Mouse (Mus musculus) forebrain, embryonic 10.5 days (tissue): Measurements from ENCODE around the gene Gm9833. TPM values are rescaled to one million over a fixed set of nuclear protein-coding genes. Genes with fewer than 3 reads are reported as not detected.

Experiments
- DNase-seq: peaks from one replicate; pipeline ENCODE4 v3.0.0-alpha.2; 2017; ENCODE audit warnings: low spot score; ENCODE audit errors: extremely low spot score
- H3K27ac ChIP-seq: fragments of 300-500 bp; sonication (generic); 2 replicates; pipeline ENCODE4 v1.5.1; 2016; ENCODE audit warnings: mild to moderate bottlenecking
- H3K27me3 ChIP-seq: fragments of 300-500 bp; sonication (generic); 2 replicates; pipeline ENCODE4 v1.6.1; 2016; ENCODE audit warnings: mild to moderate bottlenecking; ENCODE audit not compliant: poor library complexity, severe bottlenecking
- H3K36me3 ChIP-seq: fragments of 300-500 bp; sonication (generic); replicated peaks from 2 replicates; pipeline ENCODE4 v1.6.1; 2016; ENCODE audit warnings: mild to moderate bottlenecking, moderate library complexity
- H3K4me1 ChIP-seq: fragments of 300-500 bp; sonication (generic); 2 replicates; pipeline ENCODE4 v1.6.1; 2016
- H3K4me3 ChIP-seq: fragments of 300-500 bp; sonication (generic); 2 replicates; pipeline ENCODE4 v1.5.1; 2016; ENCODE audit warnings: mild to moderate bottlenecking, moderate library complexity
- H3K9me3 ChIP-seq: fragments of 300-500 bp; sonication (generic); 2 replicates; pipeline ENCODE4 v1.6.1; 2016; ENCODE audit warnings: mild to moderate bottlenecking, moderate library complexity
- WGBS: fragments of 180-500 bp; shearing (Covaris S2); methylation state at CpG from one replicate; pipeline ENCODE4 v1.1.7; 2016; 5-methylcytosine and 5-hydroxymethylcytosine counted together
- polyA plus RNA-seq: library from polyadenylated mRNA; unstranded; fragments of >200 nt; fragmentation: Nextera tagmentation; extraction: Ambion mirVana; gene quantifications from 2 replicates; pipeline ENCODE4 v1.2.1, GENCODE M21; 2016

The Gm9833 gene
- polyA plus RNA-seq, 1 experiment from 2014 or later: 6.7 TPM

DNA sequence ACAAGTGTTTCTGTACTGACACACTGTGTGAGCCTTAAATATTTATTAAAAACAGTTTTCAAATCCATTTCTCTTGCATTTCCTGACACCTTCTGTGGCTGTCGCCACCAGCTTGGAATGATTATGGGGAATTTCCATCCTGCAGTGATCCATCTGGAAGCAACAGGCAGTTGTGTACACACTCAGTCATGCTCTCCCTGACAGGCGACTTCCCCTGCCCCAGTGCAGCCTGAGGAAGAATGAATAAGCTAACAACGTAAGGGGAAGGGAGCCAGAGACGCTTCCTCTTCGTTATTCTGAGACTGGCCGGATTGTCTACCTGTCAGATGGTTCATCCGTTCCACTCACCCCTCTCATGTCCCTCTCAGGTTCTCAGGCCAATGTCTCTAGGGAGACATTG is 4.6 kb downstream of the Gm9833 start:
- peaks cover 3% of the 10 kb centered on the region; the same call in 1 of the 2 replicates for H3K9me3 ChIP-seq
- H3K36me3 ChIP-seq: no peaks in the 10 kb centered on the region
- DNase-seq: no peak
- 63% methylated on average over 7 of the region's 7 CpGs for WGBS
- no peak overlapping the region for H3K4me3 ChIP-seq
- peaks cover 7% of the 10 kb centered on the region for H3K27me3 ChIP-seq
- H3K4me1 ChIP-seq: no peaks in the 10 kb centered on the region
- H3K27ac ChIP-seq: no peak overlapping the region

DNA sequence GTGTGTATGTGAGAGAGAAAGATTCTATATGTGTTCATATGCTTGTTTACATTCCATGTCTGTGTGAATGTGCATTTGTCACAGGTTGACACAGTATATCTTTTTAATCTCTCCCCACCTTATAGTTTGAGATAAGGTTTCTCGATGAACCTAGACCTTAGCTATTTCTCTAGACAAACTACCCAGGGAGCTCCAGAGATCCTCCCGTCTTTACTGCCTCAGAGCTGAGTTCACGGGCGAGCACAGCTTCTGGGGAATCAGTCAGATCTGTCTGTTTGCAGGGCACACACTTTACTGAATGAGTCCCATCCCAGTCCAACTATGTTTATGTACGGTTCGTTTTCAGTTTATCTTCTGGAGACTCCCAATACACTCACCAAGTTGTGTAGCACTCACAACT is 5.0 kb downstream of the Gm9833 start:
- peaks cover 4% of the 10 kb centered on the region; the same call in 1 of the 2 replicates for H3K27me3 ChIP-seq
- DNase-seq: no peak
- H3K4me1 ChIP-seq: no peaks in the 10 kb centered on the region
- no peak overlapping the region for H3K4me3 ChIP-seq
- H3K9me3 ChIP-seq: no peaks in the 10 kb centered on the region
- H3K36me3 ChIP-seq: no peaks in the 10 kb centered on the region
- H3K27ac ChIP-seq: no peak overlapping the region
- 88% methylated on average over 6 of the region's 6 CpGs for WGBS

DNA sequence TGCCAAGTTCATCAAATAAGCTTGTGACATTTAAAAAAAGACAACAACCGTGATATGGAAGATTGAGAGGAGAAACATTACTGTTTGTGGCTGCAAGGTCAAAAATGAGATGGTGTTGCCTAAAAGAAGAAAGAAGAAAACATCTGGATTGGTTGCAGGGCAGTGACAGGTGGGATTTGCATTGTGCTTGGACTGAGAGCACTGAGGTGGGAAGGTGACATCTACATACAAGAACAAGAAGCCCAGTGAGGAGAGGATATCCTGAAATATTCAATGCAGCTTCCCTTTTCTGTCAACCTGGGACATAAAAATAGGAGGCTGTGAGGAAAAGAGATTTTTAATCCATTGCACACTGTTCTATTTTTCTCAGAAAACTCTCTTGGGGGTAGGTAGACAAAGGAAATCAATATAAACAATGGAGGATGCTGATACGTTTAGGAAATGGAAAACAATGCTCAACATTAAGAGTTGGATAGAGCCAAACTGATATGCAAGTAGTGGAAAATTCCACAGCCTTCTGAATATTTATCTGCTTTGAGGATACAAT is 7.2 kb downstream of the Gm9833 start:
- Histone ChIP-seq H3K4me3 (no peak overlapping the region), H3K27ac (no peak overlapping the region), H3K9me3 (no peaks in the 10 kb centered on the region), H3K4me1 (no peaks in the 10 kb centered on the region), H3K27me3 (no peaks in the 10 kb centered on the region), H3K36me3 (no peaks in the 10 kb centered on the region)
- no peak for DNase-seq
- 87% methylated on average over 2 of the region's 2 CpGs for WGBS

DNA sequence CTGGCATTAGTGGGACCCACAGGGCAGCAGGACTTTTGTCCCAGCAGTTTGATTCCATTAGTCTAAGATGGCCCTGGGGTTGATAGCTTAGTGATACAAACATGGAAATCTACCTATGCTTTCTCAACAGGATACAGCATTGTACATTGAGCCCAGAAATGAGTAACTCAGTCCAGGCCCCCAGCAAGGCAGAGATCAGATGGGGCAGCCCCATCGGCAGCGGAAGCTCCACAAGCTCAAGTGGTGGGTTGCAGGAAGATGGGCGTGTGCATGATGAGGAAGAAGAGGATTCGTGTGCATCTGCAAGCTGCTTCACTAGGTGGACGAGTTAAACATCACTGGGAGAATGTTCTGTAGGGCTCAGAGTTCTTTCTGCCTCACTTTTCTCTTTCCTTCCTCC is 11.8 kb downstream of the Gm9833 start:
- H3K9me3 ChIP-seq: no peaks in the 10 kb centered on the region
- DNase-seq: no peak
- H3K4me3 ChIP-seq: no peak overlapping the region
- no peak overlapping the region for H3K27ac ChIP-seq
- no peaks in the 10 kb centered on the region for H3K36me3 ChIP-seq
- no peaks in the 10 kb centered on the region for H3K27me3 ChIP-seq
- H3K4me1 ChIP-seq: no peaks in the 10 kb centered on the region
- 91% methylated on average over 5 of the region's 5 CpGs for WGBS

DNA sequence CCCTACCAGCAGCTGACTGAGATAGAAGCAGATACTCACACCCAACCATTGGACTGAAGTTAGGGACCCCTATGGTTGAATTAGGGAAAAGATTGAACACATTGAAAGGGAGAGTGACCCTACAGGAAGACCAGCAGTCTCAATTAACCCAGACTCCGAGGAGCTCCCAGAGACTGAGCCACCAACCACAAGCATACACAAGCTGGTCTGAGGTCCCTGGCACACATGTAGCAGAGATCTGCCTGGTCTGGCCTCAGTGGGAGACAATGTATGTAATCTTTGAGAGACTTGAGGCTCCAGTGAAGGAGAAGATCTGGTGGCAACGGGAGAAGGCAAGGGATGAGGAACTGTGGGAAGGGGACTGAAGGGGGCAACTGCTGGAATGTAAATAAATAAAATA is 23.7 kb downstream of the Gm9833 start:
- no peak for DNase-seq
- Histone ChIP-seq H3K36me3 (no peaks in the 10 kb centered on the region), H3K4me3 (no peak overlapping the region), H3K4me1 (no peaks in the 10 kb centered on the region), H3K27ac (no peak overlapping the region), H3K9me3 (no peaks in the 10 kb centered on the region), H3K27me3 (no peaks in the 10 kb centered on the region)
- 91% methylated on average over 2 of the region's 2 CpGs for WGBS

DNA sequence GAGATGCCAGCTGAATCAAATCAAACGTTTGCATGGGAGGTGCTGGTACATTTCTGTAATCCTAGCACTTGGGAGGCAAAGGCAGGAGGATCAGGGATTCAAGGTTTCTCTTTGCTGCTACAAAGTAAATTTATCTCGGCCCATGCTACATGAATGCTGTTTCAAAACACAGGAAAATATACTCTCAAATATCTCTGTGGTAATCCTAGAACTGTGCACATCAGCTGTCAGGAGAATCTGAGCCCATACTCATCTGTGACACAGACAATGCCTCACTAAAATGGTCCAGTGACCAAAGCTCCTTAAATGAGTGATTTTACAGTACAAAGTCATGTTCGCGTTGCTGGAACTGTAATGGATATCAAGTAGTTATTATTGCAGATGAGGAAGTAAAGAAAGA is 24.3 kb downstream of the Gm9833 start:
- Histone ChIP-seq H3K27me3 (no peaks in the 10 kb centered on the region), H3K9me3 (no peaks in the 10 kb centered on the region), H3K4me3 (no peak overlapping the region), H3K36me3 (no peaks in the 10 kb centered on the region), H3K4me1 (no peaks in the 10 kb centered on the region), H3K27ac (no peak overlapping the region)
- no peak for DNase-seq
- WGBS: 84% methylated on average over 4 of the region's 4 CpGs

DNA sequence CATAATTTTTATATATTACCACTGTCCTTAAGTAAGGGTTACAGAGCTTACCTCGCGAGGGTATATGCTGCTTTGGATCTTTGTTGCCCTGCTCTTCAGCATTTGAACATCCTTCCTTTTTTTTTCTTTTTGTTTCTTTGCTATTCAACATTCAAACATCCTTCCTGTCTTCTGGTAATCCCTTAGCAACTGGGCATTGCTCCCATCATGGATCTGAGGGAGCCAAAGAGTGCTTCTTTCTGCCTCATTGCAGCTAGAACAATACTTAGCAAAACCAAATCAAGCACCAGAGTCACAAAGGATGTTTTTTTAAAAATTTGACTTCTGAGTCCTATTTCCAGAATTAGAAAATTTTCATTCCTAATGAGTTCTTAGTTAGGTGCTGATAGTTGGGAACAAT is 24.8 kb downstream of the Gm9833 start:
- no peaks in the 10 kb centered on the region for H3K27me3 ChIP-seq
- H3K36me3 ChIP-seq: no peaks in the 10 kb centered on the region
- no peak overlapping the region for H3K27ac ChIP-seq
- H3K4me3 ChIP-seq: no peak overlapping the region
- DNase-seq: no peak
- no peaks in the 10 kb centered on the region for H3K4me1 ChIP-seq
- WGBS: 86% methylated on average over 2 of the region's 2 CpGs
- H3K9me3 ChIP-seq: no peaks in the 10 kb centered on the region

DNA sequence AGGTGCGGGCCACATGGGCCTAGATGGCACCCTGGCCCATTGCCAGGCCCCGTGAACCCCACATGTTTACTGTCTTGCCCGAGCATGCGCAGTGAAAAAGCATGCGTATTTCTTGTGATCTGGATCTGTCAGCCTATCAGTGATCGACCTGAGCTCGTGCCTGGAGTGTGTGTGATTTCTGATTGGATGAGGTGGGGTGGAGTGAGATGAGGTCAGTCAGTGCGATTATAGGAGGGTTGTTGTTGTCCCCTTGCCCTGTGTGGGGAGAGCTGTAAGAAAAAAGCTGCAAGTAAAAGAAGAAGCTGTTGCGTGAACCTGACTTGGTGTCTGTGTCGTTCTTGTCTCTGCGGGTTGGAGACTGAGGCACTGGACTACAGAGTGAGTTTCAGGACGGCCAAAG is 28.6 kb downstream of the Gm9833 start:
- Histone ChIP-seq H3K4me3 (no peak overlapping the region), H3K27ac (no peak overlapping the region), H3K9me3 (no peaks in the 10 kb centered on the region), H3K4me1 (no peaks in the 10 kb centered on the region), H3K27me3 (no peaks in the 10 kb centered on the region), H3K36me3 (no peaks in the 10 kb centered on the region)
- 93% methylated on average over 12 of the region's 12 CpGs for WGBS
- DNase-seq: no peak

DNA sequence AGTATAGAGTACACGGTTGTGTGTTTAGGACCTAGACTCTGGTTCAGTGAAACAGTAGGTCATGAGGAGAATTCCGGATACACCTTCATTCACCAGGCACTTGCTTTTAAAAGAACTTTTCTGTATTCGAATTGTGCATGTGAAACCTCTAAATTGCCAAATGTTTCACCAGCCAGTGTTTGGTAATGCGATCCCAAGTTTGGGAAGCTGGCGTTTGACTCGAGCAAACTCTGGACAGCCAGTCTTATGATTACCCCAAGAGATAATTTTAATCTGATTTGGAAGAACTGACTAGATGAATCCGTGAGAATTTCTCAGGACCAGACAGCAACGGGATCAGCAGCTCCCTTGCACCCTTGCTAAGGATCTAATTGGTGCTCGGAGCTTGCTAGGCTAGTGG is 33.3 kb downstream of the Gm9833 start:
- Histone ChIP-seq H3K4me1 (no peaks in the 10 kb centered on the region), H3K9me3 (no peaks in the 10 kb centered on the region), H3K27me3 (no peaks in the 10 kb centered on the region), H3K36me3 (no peaks in the 10 kb centered on the region), H3K4me3 (no peak overlapping the region), H3K27ac (no peak overlapping the region)
- no peak for DNase-seq
- WGBS: 89% methylated on average over 9 of the region's 9 CpGs

DNA sequence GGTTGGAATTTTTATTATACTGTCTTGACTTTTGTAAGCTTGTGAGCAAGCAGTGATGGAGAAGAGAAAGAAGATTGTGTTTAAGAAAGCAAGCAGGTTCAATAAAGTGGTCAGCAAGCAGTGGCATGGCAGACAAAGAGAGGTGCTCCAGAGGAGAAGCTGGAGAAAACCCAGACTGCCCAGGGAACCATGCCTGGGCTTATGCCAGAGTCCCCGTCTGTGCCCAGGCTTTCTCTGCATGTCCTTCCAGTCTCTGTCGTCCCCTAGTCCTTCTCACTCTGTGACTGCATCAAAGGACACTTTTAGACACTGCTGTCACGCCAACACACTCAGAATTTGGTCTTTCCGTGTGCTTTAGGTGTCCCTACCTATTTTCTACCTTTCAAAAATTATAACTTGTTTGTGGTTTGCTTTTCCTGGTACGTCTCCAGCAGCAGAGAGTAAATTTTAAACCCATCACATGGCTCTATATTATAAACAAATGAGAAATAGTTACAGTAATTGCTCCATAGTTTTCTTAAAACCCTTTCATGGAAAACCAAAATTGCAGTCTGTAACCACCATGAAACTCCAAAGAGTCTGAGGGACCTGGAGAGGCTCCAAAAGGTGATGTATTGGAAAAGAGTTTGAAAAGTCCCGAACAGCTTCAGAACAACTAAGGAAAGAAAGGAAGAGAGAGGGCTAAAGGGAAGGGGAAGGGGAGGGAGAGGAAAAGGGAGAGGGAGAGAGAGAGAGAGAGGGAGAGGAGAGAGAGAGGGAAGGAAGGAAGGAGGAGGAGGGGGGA is 34.2 kb downstream of the Gm9833 start:
- Histone ChIP-seq H3K9me3 (no peaks in the 10 kb centered on the region), H3K36me3 (no peaks in the 10 kb centered on the region), H3K27me3 (no peaks in the 10 kb centered on the region), H3K4me3 (no peak overlapping the region), H3K4me1 (no peaks in the 10 kb centered on the region), H3K27ac (no peak overlapping the region)
- no peak for DNase-seq
- 87% methylated on average over 6 of the region's 6 CpGs for WGBS

DNA sequence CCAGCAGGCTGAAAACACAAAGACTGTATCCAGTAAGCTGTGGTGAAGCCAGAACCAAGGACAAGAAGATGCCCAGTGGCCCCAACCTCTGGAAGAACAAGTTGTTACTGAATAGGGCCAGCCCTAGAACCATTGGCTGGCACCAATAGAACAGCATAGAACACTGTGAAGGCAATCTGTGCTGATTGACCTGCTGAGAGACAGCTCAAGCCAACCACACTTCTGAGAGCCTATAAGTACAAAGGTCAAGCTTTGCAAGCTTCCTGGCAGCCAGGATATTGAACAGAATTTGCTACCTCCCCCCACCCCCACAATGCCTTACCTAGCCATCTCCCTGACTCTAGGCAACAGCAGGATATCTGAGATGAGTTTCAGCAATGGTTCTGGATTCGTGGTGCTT is 35.7 kb downstream of the Gm9833 start:
- 90% methylated on average over 1 of the region's 1 CpGs for WGBS
- Histone ChIP-seq H3K27me3 (no peaks in the 10 kb centered on the region), H3K27ac (no peak overlapping the region), H3K4me1 (no peaks in the 10 kb centered on the region), H3K36me3 (no peaks in the 10 kb centered on the region), H3K9me3 (no peaks in the 10 kb centered on the region), H3K4me3 (no peak overlapping the region)
- no peak for DNase-seq

DNA sequence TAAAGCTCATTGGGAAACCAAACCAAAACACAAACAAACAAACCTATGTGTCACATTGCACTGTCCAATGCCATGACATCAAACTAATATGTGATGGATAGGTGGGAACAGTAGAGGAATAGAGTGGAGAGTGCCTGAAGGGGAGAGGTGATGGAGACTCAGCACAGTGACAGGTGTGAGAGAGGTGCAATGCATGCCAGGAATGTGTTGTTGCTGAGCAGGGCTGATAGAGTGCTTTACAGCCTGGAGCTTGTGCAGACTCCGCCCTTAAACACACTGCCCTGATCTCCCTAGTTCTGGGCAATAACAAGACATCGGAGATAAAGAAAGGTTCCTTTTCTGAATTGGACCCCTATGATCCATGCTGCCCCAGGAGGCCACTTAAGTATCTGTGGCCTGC is 36.2 kb downstream of the Gm9833 start:
- Histone ChIP-seq H3K4me1 (no peaks in the 10 kb centered on the region), H3K27ac (no peak overlapping the region), H3K4me3 (no peak overlapping the region), H3K27me3 (no peaks in the 10 kb centered on the region), H3K36me3 (no peaks in the 10 kb centered on the region), H3K9me3 (no peaks in the 10 kb centered on the region)
- DNase-seq: no peak
- 92% methylated on average over 2 of the region's 2 CpGs for WGBS

DNA sequence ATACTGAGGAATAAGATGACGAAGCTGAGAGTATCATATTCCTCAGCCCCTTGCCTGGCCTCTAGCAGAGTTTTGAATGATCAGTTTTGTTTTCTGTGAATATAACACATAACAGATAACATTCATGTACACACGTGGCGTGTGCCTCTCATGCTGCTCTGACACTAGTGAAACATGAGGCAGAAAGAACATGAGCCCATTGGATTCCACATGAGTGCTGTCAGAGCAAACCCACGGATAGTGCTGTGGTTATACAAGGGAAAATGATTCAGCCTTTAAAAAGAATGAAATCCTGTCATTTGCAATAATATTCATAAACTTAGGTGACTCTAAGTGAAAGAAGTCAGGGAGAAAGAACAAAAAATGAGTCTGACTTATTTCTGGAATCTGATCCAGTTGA is 37.4 kb downstream of the Gm9833 start:
- Histone ChIP-seq H3K36me3 (no peaks in the 10 kb centered on the region), H3K4me3 (no peak overlapping the region), H3K9me3 (no peaks in the 10 kb centered on the region), H3K27ac (no peak overlapping the region), H3K27me3 (no peaks in the 10 kb centered on the region), H3K4me1 (no peaks in the 10 kb centered on the region)
- no peak for DNase-seq
- WGBS: 84% methylated on average over 4 of the region's 4 CpGs
